In the genomic region with DNA sequence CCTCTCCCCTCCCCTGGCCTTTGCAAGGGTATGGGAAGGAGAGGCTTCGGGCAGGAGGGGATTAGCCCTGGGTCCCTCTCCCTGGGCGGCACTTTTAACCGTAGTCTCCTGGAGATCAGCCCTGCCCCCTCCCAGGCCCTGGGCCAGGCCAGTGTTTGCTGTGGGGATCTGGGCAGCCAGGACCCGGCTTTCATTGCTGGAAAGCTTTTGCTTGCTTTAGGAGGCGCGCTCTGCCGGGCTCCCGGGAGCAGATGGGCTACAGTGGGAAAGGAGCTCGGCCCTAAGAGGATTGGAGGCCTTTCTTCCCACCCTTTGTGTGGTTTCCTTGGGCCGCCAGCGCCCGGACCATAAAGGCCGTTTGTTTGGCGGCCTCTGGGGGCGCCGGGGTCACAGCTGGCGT, we compare ENCODE assay signal across 9 mouse cellular contexts. TPM values are rescaled to one million over a fixed set of nuclear protein-coding genes. Genes with fewer than 3 reads are reported as not detected.
DNase-seq lines count a peak whose midpoint lies in the region; ATAC-seq and TF ChIP-seq lines count a peak whose summit lies in the region.
"Had no signal": no experiment of that assay in that cellular context is flagged by ENCODE, and none has a peak within 500 bp of the region (broad histone marks: within the 10 kb centered on the region; RNA-seq: fewer than 3 reads in every experiment).

No protein-coding gene starts in this region.

- no peaks in the 10 kb centered on the region for H3K9me3 ChIP-seq in embryonic facial prominence, embryonic 11.5 days (replicated peaks; ENCODE audit: control insufficient read depth, low read length)
- H3K9me3 ChIP-seq in hindbrain, postnatal 0 days (ENCODE audit: low read length): no peaks in the 10 kb centered on the region
- no peaks in the 10 kb centered on the region for H3K9me3 ChIP-seq in neural tube, embryonic 13.5 days

- peaks cover 8% of the 10 kb centered on the region for H3K4me1 ChIP-seq in embryonic facial prominence, embryonic 11.5 days (ENCODE audit: control insufficient read depth, insufficient read depth, low read length)
- H3K4me1 ChIP-seq in hindbrain, postnatal 0 days (ENCODE audit: insufficient read depth, low read length): 0 out of 2 replicates have a peak, but pooled peaks cover 9% of the 10 kb centered on the region
- peaks cover 43% of the 10 kb centered on the region for H3K4me1 ChIP-seq in neural tube, embryonic 13.5 days (replicated peaks)
- no peaks in the 10 kb centered on the region for H3K4me1 ChIP-seq in kidney, adult 2 months (ENCODE audit: control insufficient read depth, insufficient read depth, low read length)

- no peak overlapping the region for H3K4me3 ChIP-seq in embryonic facial prominence, embryonic 11.5 days (ENCODE audit: low read depth, low read length)
- no peak overlapping the region for H3K4me3 ChIP-seq in hindbrain, postnatal 0 days (ENCODE audit: low read length)
- H3K4me3 ChIP-seq in neural tube, embryonic 13.5 days: no peak overlapping the region
- no peak overlapping the region for H3K4me3 ChIP-seq in kidney, adult 2 months (ENCODE audit: insufficient read depth, low read depth, low read length)

- peak overlapping the region; percentile 37 for H3K9ac ChIP-seq in embryonic facial prominence, embryonic 11.5 days (replicated peaks; ENCODE audit: low read length)
- H3K9ac ChIP-seq in hindbrain, postnatal 0 days (replicated peaks; ENCODE audit: low read length): no peak overlapping the region
- H3K9ac ChIP-seq in neural tube, embryonic 13.5 days: peak overlapping the region; percentile 47; the same call in 1 of the 2 replicates

- H3K4me2 ChIP-seq in embryonic facial prominence, embryonic 11.5 days (ENCODE audit: low read depth, low read length): no peak overlapping the region
- H3K4me2 ChIP-seq in hindbrain, postnatal 0 days (ENCODE audit: low read depth, low read length): no peak overlapping the region
- no peak overlapping the region for H3K4me2 ChIP-seq in neural tube, embryonic 13.5 days

- TF ChIP-seq POLR2A in kidney, adult 2 months (IDR thresholded peaks at IDR 0.05; ENCODE audit: low read depth, low read length): no peak

- 7% methylated on average over 17 of the region's 17 CpGs for WGBS in embryonic facial prominence, embryonic 11.5 days
- 6% methylated on average over 17 of the region's 17 CpGs for WGBS in hindbrain, postnatal 0 days
- 4% methylated on average over 17 of the region's 17 CpGs for WGBS in neural tube, embryonic 13.5 days
- WGBS in kidney, adult 2 months: 29% methylated on average over 17 of the region's 17 CpGs

- no peak overlapping the region for H3K27ac ChIP-seq in embryonic facial prominence, embryonic 11.5 days (replicated peaks; ENCODE audit: low read depth, low read length)
- H3K27ac ChIP-seq in hindbrain, postnatal 0 days: no peak overlapping the region
- H3K27ac ChIP-seq in neural tube, embryonic 13.5 days (replicated peaks): peak overlapping the region; percentile 62
- no peak overlapping the region for H3K27ac ChIP-seq in kidney, adult 2 months (ENCODE audit: insufficient read depth, low read depth, low read length)

- no peak; the same call in 1 of the 2 replicates for ATAC-seq in embryonic facial prominence, embryonic 11.5 days (replicated peaks; ENCODE audit: insufficient number of reproducible peaks, low FRiP score, low TSS enrichment, low read depth)
- peak; percentile 41; the same call in 1 of the 2 replicates for ATAC-seq in hindbrain, postnatal 0 days
- ATAC-seq in neural tube, embryonic 13.5 days (ENCODE audit: low read depth): peak; percentile 32; the same call in 1 of the 2 replicates
- ATAC-seq: Patski had no signal

- TF ChIP-seq CTCF in hindbrain, postnatal 0 days (IDR thresholded peaks at IDR 0.05; ENCODE audit: low read depth): no peak
- no peak for TF ChIP-seq CTCF in kidney, adult 2 months (conservative IDR thresholded peaks at IDR 0.05; ENCODE audit: insufficient read depth, insufficient read length, low read depth, low read length)

- no peaks in the 10 kb centered on the region for H3K36me3 ChIP-seq in embryonic facial prominence, embryonic 11.5 days (replicated peaks; ENCODE audit: control insufficient read depth, insufficient read depth, low read depth, low read length)
- no peaks in the 10 kb centered on the region for H3K36me3 ChIP-seq in hindbrain, postnatal 0 days (ENCODE audit: insufficient read depth, low read length)
- no peaks in the 10 kb centered on the region for H3K36me3 ChIP-seq in neural tube, embryonic 13.5 days
- no peaks in the 10 kb centered on the region for H3K36me3 ChIP-seq in kidney, adult 2 months (ENCODE audit: control insufficient read depth, insufficient read depth, low read length)

- no peaks in the 10 kb centered on the region for H3K27me3 ChIP-seq in embryonic facial prominence, embryonic 11.5 days (ENCODE audit: control insufficient read depth, insufficient read depth, low read length)
- no peaks in the 10 kb centered on the region for H3K27me3 ChIP-seq in hindbrain, postnatal 0 days (ENCODE audit: insufficient read depth, low read length)
- no peaks in the 10 kb centered on the region; the same call in 1 of the 2 replicates for H3K27me3 ChIP-seq in neural tube, embryonic 13.5 days
- no peaks in the 10 kb centered on the region for H3K27me3 ChIP-seq in kidney, adult 2 months (replicated peaks; ENCODE audit: control insufficient read depth, insufficient read depth, low read length)

- peak; percentile 52 for DNase-seq in Muller cell, postnatal 12 days (ENCODE audit: inconsistent ontology term)
- peak; percentile 31 for DNase-seq in embryonic facial prominence, embryonic 11.5 days (ENCODE audit: low spot score)
- peak; percentile 51 for DNase-seq in hindbrain, postnatal 0 days (ENCODE audit: low spot score)
- no peak for DNase-seq in cerebellum, adult 11 months
- no peak for DNase-seq in kidney, adult 2 months
- no peak for DNase-seq in urinary bladder, postnatal 25 days (ENCODE audit: low spot score)
- DNase-seq: lung, postnatal 10 days had no signal

RNA-seq across cellular contexts. Expression of a gene that starts 24.2 kb away (rescaled TPM):
- polyA plus RNA-seq in embryonic facial prominence, embryonic 11.5 days (2014; fragmentation: Nextera tagmentation; extraction: Ambion mirVana): 28.9 and 31.9 TPM in 2 replicates
- 65.5 and 72.0 TPM in 2 replicates for total RNA-seq in hindbrain, postnatal 0 days (2014; rRNA removed)
- polyA plus RNA-seq in hindbrain, postnatal 0 days (2015; fragmentation: Nextera tagmentation; extraction: Ambion mirVana): 75.8 and 79.7 TPM in 2 replicates
- 47.3 and 50.5 TPM in 2 replicates for polyA plus RNA-seq in neural tube, embryonic 13.5 days (2015; fragmentation: Nextera tagmentation; extraction: Ambion mirVana)
- 52.2 and 58.5 TPM in 2 replicates for polyA plus RNA-seq in kidney, adult 2 months (2012; rRNA removed)
- polyA plus RNA-seq: Patski had no signal

RNA-seq across cellular contexts. Expression of a gene that starts 26.0 kb away (rescaled TPM):
- 11.0 and 11.7 TPM in 2 replicates for polyA plus RNA-seq in embryonic facial prominence, embryonic 11.5 days (2014; fragmentation: Nextera tagmentation; extraction: Ambion mirVana)
- total RNA-seq in hindbrain, postnatal 0 days (2014; rRNA removed): 136 and 150 TPM in 2 replicates
- 12.6 and 13.0 TPM in 2 replicates for polyA plus RNA-seq in hindbrain, postnatal 0 days (2015; fragmentation: Nextera tagmentation; extraction: Ambion mirVana)
- polyA plus RNA-seq in neural tube, embryonic 13.5 days (2015; fragmentation: Nextera tagmentation; extraction: Ambion mirVana): 16.8 and 18.6 TPM in 2 replicates
- 10.4 and 19.3 TPM in 2 replicates for polyA plus RNA-seq in kidney, adult 2 months (2012; rRNA removed)

RNA-seq across cellular contexts. Expression of a gene that starts 31.1 kb away (rescaled TPM):
- 14.5 and 16.7 TPM in 2 replicates for polyA plus RNA-seq in embryonic facial prominence, embryonic 11.5 days (2014; fragmentation: Nextera tagmentation; extraction: Ambion mirVana)
- 71.8 and 90.1 TPM in 2 replicates for total RNA-seq in hindbrain, postnatal 0 days (2014; rRNA removed)
- polyA plus RNA-seq in hindbrain, postnatal 0 days (2015; fragmentation: Nextera tagmentation; extraction: Ambion mirVana): 47.1 and 48.3 TPM in 2 replicates
- polyA plus RNA-seq in neural tube, embryonic 13.5 days (2015; fragmentation: Nextera tagmentation; extraction: Ambion mirVana): 24.7 and 25.5 TPM in 2 replicates
- 42.7 and 51.9 TPM in 2 replicates for polyA plus RNA-seq in kidney, adult 2 months (2012; rRNA removed)
- polyA plus RNA-seq: Patski had no signal

RNA-seq across cellular contexts. Expression of a gene that starts 36.8 kb away (rescaled TPM):
- 15.2 and 16.2 TPM in 2 replicates for polyA plus RNA-seq in embryonic facial prominence, embryonic 11.5 days (2014; fragmentation: Nextera tagmentation; extraction: Ambion mirVana)
- total RNA-seq in hindbrain, postnatal 0 days (2014; rRNA removed): 49.6 and 55.4 TPM in 2 replicates
- 48.4 and 49.9 TPM in 2 replicates for polyA plus RNA-seq in hindbrain, postnatal 0 days (2015; fragmentation: Nextera tagmentation; extraction: Ambion mirVana)
- polyA plus RNA-seq in neural tube, embryonic 13.5 days (2015; fragmentation: Nextera tagmentation; extraction: Ambion mirVana): 23.2 and 28.5 TPM in 2 replicates
- polyA plus RNA-seq in kidney, adult 2 months (2012; rRNA removed): 36.1 and 43.7 TPM in 2 replicates
- polyA plus RNA-seq: Patski had no signal

Comparison
In these comparisons a context has a peak if more than half of its experiments do, and no peak if none do; other contexts are left out.
1. DNase-seq: peak in Muller cell, postnatal 12 days (single experiment), embryonic facial prominence, embryonic 11.5 days (single experiment) and hindbrain, postnatal 0 days (single experiment); none in cerebellum, adult 11 months (single experiment), kidney, adult 2 months (single experiment) and urinary bladder, postnatal 25 days (single experiment).